ENCODE assay signal across 22 mouse cellular contexts in genomic region chr5:136894840-136895528, GRCm38 (mm10). TPM values are rescaled to one million over a fixed set of nuclear protein-coding genes. Genes with fewer than 3 reads are reported as not detected.
A peak's percentile ranks its signal among the peaks of the same experiment; 100 is the strongest.
DNase-seq lines count a peak whose midpoint lies in the region; ATAC-seq and TF ChIP-seq lines count a peak whose summit lies in the region.
"Had no signal": no experiment of that assay in that cellular context is flagged by ENCODE, and none has a peak within 500 bp of the region (broad histone marks: within the 10 kb centered on the region; RNA-seq: fewer than 3 reads in every experiment).

No protein-coding gene starts in this region.

- H3K4me1 ChIP-seq in kidney, embryonic 14.5 days (ENCODE audit: control insufficient read depth, insufficient read depth, low read length) = no peaks in the 10 kb centered on the region
- no peaks in the 10 kb centered on the region; the same call in 1 of the 2 replicates for H3K4me1 ChIP-seq in lung, embryonic 16.5 days (replicated peaks; ENCODE audit: control insufficient read depth, insufficient read depth, low read length)
- H3K4me1 ChIP-seq in lung, postnatal 0 days (ENCODE audit: insufficient read depth, low read depth, low read length) = no peaks in the 10 kb centered on the region
- 0 out of 2 replicates have a peak, but pooled peaks cover 11% of the 10 kb centered on the region for H3K4me1 ChIP-seq in embryonic facial prominence, embryonic 15.5 days
- H3K4me1 ChIP-seq in stomach, embryonic 16.5 days (ENCODE audit: control insufficient read depth, insufficient read depth, low read length) = 0 out of 2 replicates have a peak, but pooled peaks cover 3% of the 10 kb centered on the region
- H3K4me1 ChIP-seq: liver, embryonic 15.5 days had no signal

- TF ChIP-seq EP300 in lung, postnatal 0 days (IDR thresholded peaks at IDR 0.05) = no peak

- no peak for DNase-seq in kidney, adult 18-20 months
- no peak for DNase-seq in lung, postnatal 0 days (ENCODE audit: low spot score)
- DNase-seq in neural tube, embryonic 10.5 days (ENCODE audit: extremely low spot score, low spot score) = no peak
- DNase-seq: adrenal gland, postnatal 25 days; cerebellum, adult 18-20 months; cerebellum, postnatal 36 days; gastrocnemius, adult 2 months; heart, postnatal 36 days; midbrain, embryonic 14.5 days had no signal

- peak overlapping the region; percentile 12; the same call in 1 of the 2 replicates for H3K4me2 ChIP-seq in kidney, embryonic 14.5 days (replicated peaks; ENCODE audit: low read depth, low read length)
- H3K4me2 ChIP-seq in lung, embryonic 16.5 days (ENCODE audit: low read depth, low read length) = peak overlapping the region; percentile 32
- no peak overlapping the region for H3K4me2 ChIP-seq in lung, postnatal 0 days (replicated peaks; ENCODE audit: low read depth, low read length)
- peak overlapping the region; percentile 41 for H3K4me2 ChIP-seq in embryonic facial prominence, embryonic 15.5 days (replicated peaks)
- 0 out of 2 replicates have a peak overlapping the region, but pooled peaks have one; percentile 13 for H3K4me2 ChIP-seq in stomach, embryonic 16.5 days (ENCODE audit: low read depth, low read length)
- H3K4me2 ChIP-seq: heart, embryonic 13.5 days; liver, embryonic 15.5 days had no signal

- H3K9me3 ChIP-seq in kidney, embryonic 14.5 days (ENCODE audit: control insufficient read depth, low read length) = no peaks in the 10 kb centered on the region
- H3K9me3 ChIP-seq in lung, embryonic 16.5 days (ENCODE audit: control insufficient read depth, low read length) = no peaks in the 10 kb centered on the region
- no peaks in the 10 kb centered on the region for H3K9me3 ChIP-seq in lung, postnatal 0 days (ENCODE audit: low read length)
- no peaks in the 10 kb centered on the region for H3K9me3 ChIP-seq in embryonic facial prominence, embryonic 15.5 days (replicated peaks)
- no peaks in the 10 kb centered on the region for H3K9me3 ChIP-seq in stomach, embryonic 16.5 days (replicated peaks; ENCODE audit: control insufficient read depth, low read length)
- H3K9me3 ChIP-seq: heart, embryonic 13.5 days; liver, embryonic 15.5 days had no signal

- no peak overlapping the region for H3K9ac ChIP-seq in kidney, embryonic 14.5 days (ENCODE audit: low read depth, low read length)
- no peak overlapping the region for H3K9ac ChIP-seq in lung, embryonic 16.5 days (ENCODE audit: low read length)
- no peak overlapping the region for H3K9ac ChIP-seq in lung, postnatal 0 days (replicated peaks; ENCODE audit: low read depth)
- H3K9ac ChIP-seq in embryonic facial prominence, embryonic 15.5 days = no peak overlapping the region
- no peak overlapping the region for H3K9ac ChIP-seq in stomach, embryonic 16.5 days (ENCODE audit: low read length)
- H3K9ac ChIP-seq: heart, embryonic 13.5 days; liver, embryonic 15.5 days had no signal

- peak; percentile 46; the same call in 1 of the 2 replicates for ATAC-seq in kidney, embryonic 14.5 days (ENCODE audit: low FRiP score, low TSS enrichment)
- no peak for ATAC-seq in lung, embryonic 16.5 days (ENCODE audit: low read depth)
- ATAC-seq in lung, postnatal 0 days = no peak
- peak; percentile 69 for ATAC-seq in embryonic facial prominence, embryonic 15.5 days (ENCODE audit: insufficient number of reproducible peaks, low FRiP score, low TSS enrichment, low read depth)
- ATAC-seq in stomach, embryonic 16.5 days (ENCODE audit: insufficient read depth, low FRiP score) = no peak
- ATAC-seq: activated CD4-positive, CD25-positive, alpha-beta regulatory T cell, adult 4 months; forebrain, embryonic 16.5 days; hindbrain, embryonic 16.5 days; Patski had no signal

- H3K27ac ChIP-seq in kidney, embryonic 14.5 days (ENCODE audit: low read depth, low read length) = peak overlapping the region; percentile 44
- H3K27ac ChIP-seq in lung, embryonic 16.5 days (ENCODE audit: low read length) = no peak overlapping the region
- no peak overlapping the region for H3K27ac ChIP-seq in lung, postnatal 0 days (ENCODE audit: low read length)
- H3K27ac ChIP-seq in embryonic facial prominence, embryonic 15.5 days (replicated peaks) = peak overlapping the region; percentile 83
- no peak overlapping the region for H3K27ac ChIP-seq in stomach, embryonic 16.5 days (ENCODE audit: low read length)
- H3K27ac ChIP-seq: gastrocnemius, adult 2 months; heart, embryonic 13.5 days; liver, embryonic 15.5 days; macrophage had no signal

- no peaks in the 10 kb centered on the region for H3K27me3 ChIP-seq in kidney, embryonic 14.5 days (ENCODE audit: control insufficient read depth, insufficient read depth, low read length)
- H3K27me3 ChIP-seq in lung, embryonic 16.5 days (ENCODE audit: control insufficient read depth, insufficient read depth, low read depth, low read length) = no peaks in the 10 kb centered on the region
- H3K27me3 ChIP-seq in lung, postnatal 0 days (replicated peaks; ENCODE audit: insufficient read depth, low read length) = no peaks in the 10 kb centered on the region
- no peaks in the 10 kb centered on the region for H3K27me3 ChIP-seq in embryonic facial prominence, embryonic 15.5 days
- no peaks in the 10 kb centered on the region for H3K27me3 ChIP-seq in stomach, embryonic 16.5 days (ENCODE audit: control insufficient read depth, insufficient read depth, low read length)
- H3K27me3 ChIP-seq: liver, embryonic 15.5 days had no signal

- H3K4me3 ChIP-seq in kidney, embryonic 14.5 days (ENCODE audit: low read length) = no peak overlapping the region
- H3K4me3 ChIP-seq in lung, embryonic 16.5 days (ENCODE audit: low read length) = no peak overlapping the region
- no peak overlapping the region for H3K4me3 ChIP-seq in lung, postnatal 0 days (ENCODE audit: low read depth, low read length)
- 0 out of 2 replicates have a peak overlapping the region, but pooled peaks have one; percentile 3 for H3K4me3 ChIP-seq in embryonic facial prominence, embryonic 15.5 days (replicated peaks)
- H3K4me3 ChIP-seq in stomach, embryonic 16.5 days (replicated peaks; ENCODE audit: low read length) = no peak overlapping the region
- H3K4me3 ChIP-seq: erythroblast, embryonic 14.5 days; gastrocnemius, adult 2 months; heart, embryonic 13.5 days; liver, embryonic 15.5 days; myocyte had no signal

- 38% methylated on average over 25 of the region's 25 CpGs for WGBS in kidney, embryonic 14.5 days
- WGBS in lung, embryonic 16.5 days = 49% methylated on average over 25 of the region's 25 CpGs
- WGBS in lung, postnatal 0 days = 46% methylated on average over 25 of the region's 25 CpGs
- WGBS in embryonic facial prominence, embryonic 15.5 days = 26% methylated on average over 25 of the region's 25 CpGs
- 51% methylated on average over 25 of the region's 25 CpGs for WGBS in stomach, embryonic 16.5 days

- no peak for TF ChIP-seq CTCF in lung, postnatal 0 days (IDR thresholded peaks at IDR 0.05)

- no peaks in the 10 kb centered on the region for H3K36me3 ChIP-seq in kidney, embryonic 14.5 days (ENCODE audit: control insufficient read depth, insufficient read depth, low read length)
- H3K36me3 ChIP-seq in lung, embryonic 16.5 days (ENCODE audit: control insufficient read depth, insufficient read depth, low read length) = no peaks in the 10 kb centered on the region
- no peaks in the 10 kb centered on the region for H3K36me3 ChIP-seq in lung, postnatal 0 days (ENCODE audit: insufficient read depth, low read length)
- H3K36me3 ChIP-seq in embryonic facial prominence, embryonic 15.5 days = no peaks in the 10 kb centered on the region
- no peaks in the 10 kb centered on the region for H3K36me3 ChIP-seq in stomach, embryonic 16.5 days (ENCODE audit: control insufficient read depth, insufficient read depth, low read length)
- H3K36me3 ChIP-seq: heart, embryonic 13.5 days; liver, embryonic 15.5 days had no signal

RNA-seq across cellular contexts. Expression of gene Col26a1, which starts 12.0 kb away (rescaled TPM):
- 37.5 and 44.0 TPM in 2 replicates for polyA plus RNA-seq in kidney, embryonic 14.5 days (2014; fragmentation: Nextera tagmentation; extraction: Ambion mirVana)
- polyA plus RNA-seq in lung, embryonic 16.5 days (2015; fragmentation: Nextera tagmentation; extraction: Ambion mirVana) = 5.9 and 7.2 TPM in 2 replicates
- polyA plus RNA-seq in lung, postnatal 0 days (2015; fragmentation: Nextera tagmentation; extraction: Ambion mirVana) = 1.6 and 2.2 TPM in 2 replicates
- polyA plus RNA-seq in embryonic facial prominence, embryonic 15.5 days (2015; fragmentation: Nextera tagmentation; extraction: Ambion mirVana) = 247 and 258 TPM in 2 replicates
- polyA plus RNA-seq in stomach, embryonic 16.5 days (2015; fragmentation: Nextera tagmentation; extraction: Ambion mirVana) = 9.5 and 13.4 TPM in 2 replicates
- polyA plus RNA-seq: activated CD4-positive, CD25-positive, alpha-beta regulatory T cell, adult 4 months; macrophage had no signal

RNA-seq across cellular contexts. Expression of gene Ift22, which starts 13.0 kb away (rescaled TPM):
- polyA plus RNA-seq in kidney, embryonic 14.5 days (2014; fragmentation: Nextera tagmentation; extraction: Ambion mirVana) = 85.0 and 86.7 TPM in 2 replicates
- polyA plus RNA-seq in lung, embryonic 16.5 days (2015; fragmentation: Nextera tagmentation; extraction: Ambion mirVana) = 92.8 and 93.7 TPM in 2 replicates
- polyA plus RNA-seq in lung, postnatal 0 days (2015; fragmentation: Nextera tagmentation; extraction: Ambion mirVana) = 41.9 and 53.5 TPM in 2 replicates
- polyA plus RNA-seq in embryonic facial prominence, embryonic 15.5 days (2015; fragmentation: Nextera tagmentation; extraction: Ambion mirVana) = 76.5 and 104 TPM in 2 replicates
- 54.1 and 57.3 TPM in 2 replicates for polyA plus RNA-seq in stomach, embryonic 16.5 days (2015; fragmentation: Nextera tagmentation; extraction: Ambion mirVana)

RNA-seq across cellular contexts. Expression of gene Fis1, which starts 58.1 kb away (rescaled TPM):
- 333 and 398 TPM in 2 replicates for polyA plus RNA-seq in kidney, embryonic 14.5 days (2014; fragmentation: Nextera tagmentation; extraction: Ambion mirVana)
- polyA plus RNA-seq in lung, embryonic 16.5 days (2015; fragmentation: Nextera tagmentation; extraction: Ambion mirVana) = 286 and 300 TPM in 2 replicates
- polyA plus RNA-seq in lung, postnatal 0 days (2015; fragmentation: Nextera tagmentation; extraction: Ambion mirVana) = 318 and 358 TPM in 2 replicates
- 246 and 256 TPM in 2 replicates for polyA plus RNA-seq in embryonic facial prominence, embryonic 15.5 days (2015; fragmentation: Nextera tagmentation; extraction: Ambion mirVana)
- polyA plus RNA-seq in stomach, embryonic 16.5 days (2015; fragmentation: Nextera tagmentation; extraction: Ambion mirVana) = 214 and 239 TPM in 2 replicates

Comparison
In these comparisons a context has a peak if more than half of its experiments do, and no peak if none do; other contexts are left out.
1. ATAC-seq: peak in kidney, embryonic 14.5 days (single experiment) and embryonic facial prominence, embryonic 15.5 days (single experiment); none in lung, embryonic 16.5 days (single experiment), lung, postnatal 0 days (single experiment) and stomach, embryonic 16.5 days (single experiment).
2. H3K27ac ChIP-seq: peak in kidney, embryonic 14.5 days (single experiment) and embryonic facial prominence, embryonic 15.5 days (single experiment); none in lung, embryonic 16.5 days (single experiment), lung, postnatal 0 days (single experiment) and stomach, embryonic 16.5 days (single experiment).